Mouse (Mus musculus): ENCODE measurements around the gene Mrpl14. TPM values are rescaled to one million over a fixed set of nuclear protein-coding genes. Genes with fewer than 3 reads are reported as not detected.

Mrpl14 gene
- total RNA-seq (2021): 10 to 100 TPM; 46.8 to 47.1 TPM

GRCm38 (mm10) chr17:45686093-45686619 is at the start of gene Mrpl14:
Gene Mrpl14, plus strand, starts transcription at chr17:45686322.
- peak; percentile 88 to 96 for DNase-seq (ENCODE audit: extremely low spot score in 1 of 2, low spot score in 2 of 2)
- intact Hi-C loops (cut with DNase I): no loop called here

DNA sequence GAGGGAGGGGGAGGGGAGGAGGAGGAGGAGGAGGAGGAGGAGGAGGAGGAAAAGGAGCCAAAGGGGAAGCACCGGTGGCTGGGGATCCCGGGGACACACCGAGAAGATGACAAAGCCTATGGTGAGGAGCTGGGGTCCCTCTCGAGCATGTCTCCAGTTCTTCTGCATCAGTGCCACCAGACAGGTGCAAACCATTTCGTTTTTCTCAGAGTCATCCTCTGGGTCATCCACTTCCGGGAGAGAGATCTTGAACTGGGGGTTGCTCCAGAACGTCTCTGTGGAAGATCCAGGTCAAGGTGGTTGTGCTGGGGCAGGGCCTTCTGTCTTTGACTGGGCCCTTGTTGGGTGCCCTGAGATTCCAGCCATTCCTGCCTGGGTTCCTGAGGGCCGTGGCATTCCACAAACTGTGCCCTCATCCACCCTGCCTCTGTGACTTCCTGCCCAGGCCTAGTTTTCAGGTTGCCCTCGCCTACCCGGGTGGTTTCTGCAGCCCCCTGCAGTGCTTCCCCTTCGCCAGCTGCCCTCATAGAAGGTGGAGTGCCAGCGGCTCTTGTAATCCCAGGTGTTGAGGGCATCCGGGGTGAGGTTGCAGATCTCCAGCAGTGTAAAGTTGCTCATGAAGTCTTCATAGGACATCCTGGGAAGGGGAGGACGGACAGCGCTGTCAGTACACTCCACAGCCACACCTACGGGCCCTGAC is 47.4 kb upstream of the Mrpl14 start:
- no peak for DNase-seq (ENCODE audit: extremely low spot score in 1 of 2, low spot score in 2 of 2)
- intact Hi-C loops (cut with DNase I): no loop called here

GRCm38 (mm10) chr17:45641981-45642380 is 44.1 kb upstream of the Mrpl14 start:
- intact Hi-C loops (cut with DNase I): loop anchor here (5.0 kb wide), 1 partner anchor 60 kb away; no protein-coding TSS in a partner anchor
- no peak for DNase-seq (ENCODE audit: extremely low spot score in 1 of 2, low spot score in 2 of 2)

- DNase-seq (ENCODE audit: extremely low spot score in 1 of 2, low spot score in 2 of 2): peak; percentile 50 to 80
- intact Hi-C loops (cut with DNase I): loop anchor here (5.0 kb wide), 1 partner anchor 60 kb away; no protein-coding TSS in a partner anchor
These were observed 43.4 kb upstream of the Mrpl14 start for GRCm38 (mm10) chr17:45642701-45643100.

DNA sequence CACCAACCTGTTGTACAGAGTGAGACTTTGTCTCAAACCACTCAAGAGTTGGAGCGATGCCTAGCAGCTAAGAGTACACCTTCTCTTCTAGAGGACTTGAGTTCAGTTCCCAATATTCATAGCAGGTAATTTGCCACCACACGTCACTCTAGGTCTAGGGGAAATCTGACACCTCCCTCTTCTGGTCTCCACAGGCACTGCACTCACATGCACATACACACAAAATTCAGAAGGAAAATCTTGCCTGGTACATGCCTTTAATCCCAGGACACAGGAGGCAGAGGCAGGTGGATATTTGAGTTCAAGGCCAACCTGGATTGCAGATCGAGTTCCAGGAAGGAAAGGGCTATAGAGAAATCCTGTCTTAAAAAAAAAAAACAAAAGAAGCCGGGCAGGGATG is 41.9 kb upstream of the Mrpl14 start:
- intact Hi-C loops (cut with DNase I): loop anchor here (5.0 kb wide), 1 partner anchor 62 kb away; no protein-coding TSS in a partner anchor
- no peak for DNase-seq (ENCODE audit: extremely low spot score in 1 of 2, low spot score in 2 of 2)

GRCm38 (mm10) chr17:45653233-45653632 is 32.9 kb upstream of the Mrpl14 start:
- intact Hi-C loops (cut with DNase I): no loop called here

DNA sequence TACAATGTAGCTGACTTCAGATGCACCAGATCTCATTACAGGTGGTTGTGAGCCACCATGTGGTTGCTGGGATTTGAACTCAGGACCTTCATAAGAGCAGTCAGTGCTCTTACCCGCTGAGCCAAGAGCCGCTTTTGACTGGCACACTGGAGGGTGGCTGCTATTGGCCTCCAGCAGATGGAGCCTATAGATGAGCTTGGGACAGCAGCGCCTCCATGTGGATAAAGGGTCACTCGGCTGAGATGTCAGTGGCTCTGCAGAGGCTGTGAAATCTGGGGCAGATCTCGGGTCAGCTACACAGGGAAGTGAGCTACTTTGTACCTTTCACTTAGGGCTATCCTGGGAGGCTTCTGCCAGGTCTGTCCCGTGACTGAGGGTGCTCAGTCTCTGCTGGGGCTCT is 30.3 kb upstream of the Mrpl14 start:
- intact Hi-C loops (cut with DNase I): no loop called here
- peak in 1 of 2 experiments; percentile 57 for DNase-seq (ENCODE audit: extremely low spot score in 1 of 2, low spot score in 2 of 2)

More at GRCm38 (mm10) chr17:45653233-45653632, 32.9 kb upstream of the Mrpl14 start:
- peak in 1 of 2 experiments; percentile 17 for DNase-seq (ENCODE audit: extremely low spot score in 1 of 2, low spot score in 2 of 2)

GRCm38 (mm10) chr17:45659225-45659624 is 26.9 kb upstream of the Mrpl14 start, which contains the start of gene Capn11:
Gene Capn11, minus strand, starts transcription at chr17:45659325.
- intact Hi-C loops (cut with DNase I): no loop called here
- no peak for DNase-seq (ENCODE audit: extremely low spot score in 1 of 2, low spot score in 2 of 2)

- DNase-seq (ENCODE audit: extremely low spot score in 1 of 2, low spot score in 2 of 2): peak; percentile 68 to 86
- intact Hi-C loops (cut with DNase I): loop anchor here (2.0 kb wide), 1 partner anchor 55 kb away; no protein-coding TSS in a partner anchor
These were observed 22.8 kb upstream of the Mrpl14 start for GRCm38 (mm10) chr17:45663106-45663919.

- intact Hi-C loops (cut with DNase I): no loop called here
- DNase-seq (ENCODE audit: extremely low spot score in 1 of 2, low spot score in 2 of 2): peak in 1 of 2 experiments; percentile 17
These were observed 21.5 kb upstream of the Mrpl14 start for GRCm38 (mm10) chr17:45664608-45665007.

DNA sequence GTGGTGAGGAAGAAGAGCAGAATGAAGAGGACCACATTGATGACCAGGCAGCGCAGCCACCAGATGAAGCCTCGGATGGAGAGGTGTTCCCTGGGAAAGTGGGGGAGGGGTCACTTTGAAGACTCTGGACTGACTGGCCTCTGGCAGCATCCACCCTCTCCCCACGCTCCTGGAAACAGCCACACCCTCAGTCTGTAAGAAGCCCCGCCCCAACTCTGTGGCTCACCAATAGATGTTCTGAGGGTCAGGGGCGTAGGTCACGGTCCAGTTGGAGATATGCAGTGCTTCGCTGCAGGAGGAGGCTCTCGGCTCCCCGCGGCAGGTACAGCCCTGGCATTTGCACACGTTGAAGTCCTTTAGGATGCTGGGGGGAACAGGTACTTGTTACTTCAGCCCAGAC is 20.0 kb upstream of the Mrpl14 start:
- intact Hi-C loops (cut with DNase I): no loop called here
- DNase-seq (ENCODE audit: extremely low spot score in 1 of 2, low spot score in 2 of 2): no peak

- intact Hi-C loops (cut with DNase I): no loop called here
- no peak for DNase-seq (ENCODE audit: extremely low spot score in 1 of 2, low spot score in 2 of 2)
These were observed 18.6 kb upstream of the Mrpl14 start for GRCm38 (mm10) chr17:45667481-45667880.

GRCm38 (mm10) chr17:45667986-45668385 is 18.1 kb upstream of the Mrpl14 start:
- no peak for DNase-seq (ENCODE audit: extremely low spot score in 1 of 2, low spot score in 2 of 2)
- intact Hi-C loops (cut with DNase I): no loop called here

DNA sequence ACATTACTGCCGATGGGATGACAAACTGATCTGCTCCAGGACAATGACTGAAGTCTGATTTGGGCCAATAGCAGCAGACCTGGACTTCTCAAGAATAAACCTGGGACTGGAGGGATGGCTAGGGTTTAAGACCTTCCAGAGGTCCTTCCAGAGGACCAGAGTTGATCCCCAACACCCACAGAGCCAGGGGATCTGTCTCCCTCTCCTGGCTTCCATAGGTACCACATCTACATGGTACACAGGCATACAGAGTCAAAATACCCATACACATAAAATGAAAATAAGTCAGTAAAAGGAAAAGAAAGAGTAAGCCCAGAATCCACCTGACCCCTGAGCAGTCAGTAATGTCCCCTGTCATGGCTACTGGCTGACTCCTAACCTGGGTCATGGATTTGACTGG is 14.3 kb upstream of the Mrpl14 start:
- intact Hi-C loops (cut with DNase I): no loop called here

GRCm38 (mm10) chr17:45672598-45672997 is 13.5 kb upstream of the Mrpl14 start:
- intact Hi-C loops (cut with DNase I): no loop called here
- no peak for DNase-seq (ENCODE audit: extremely low spot score in 1 of 2, low spot score in 2 of 2)

More for the DNA sequence above, 14.3 kb upstream of the Mrpl14 start:
- no peak for DNase-seq (ENCODE audit: extremely low spot score in 1 of 2, low spot score in 2 of 2)

- intact Hi-C loops (cut with DNase I): loop anchor here (5.0 kb wide), 1 partner anchor 44 kb away; no protein-coding TSS in a partner anchor
- peak in 1 of 2 experiments; percentile 79 for DNase-seq (ENCODE audit: extremely low spot score in 1 of 2, low spot score in 2 of 2)
These were observed 8.0 kb upstream of the Mrpl14 start for GRCm38 (mm10) chr17:45678106-45678505.

GRCm38 (mm10) chr17:45680391-45680980 is 5.6 kb upstream of the Mrpl14 start:
- intact Hi-C loops (cut with DNase I): no loop called here
- peak; percentile 71 to 73 for DNase-seq (ENCODE audit: extremely low spot score in 1 of 2, low spot score in 2 of 2)

- intact Hi-C loops (cut with DNase I): no loop called here
- no peak for DNase-seq (ENCODE audit: extremely low spot score in 1 of 2, low spot score in 2 of 2)
These were observed 4.5 kb upstream of the Mrpl14 start for GRCm38 (mm10) chr17:45681588-45681987.

GRCm38 (mm10) chr17:45682843-45683242 is 3.3 kb upstream of the Mrpl14 start:
- DNase-seq (ENCODE audit: extremely low spot score in 1 of 2, low spot score in 2 of 2): no peak
- intact Hi-C loops (cut with DNase I): no loop called here

Data from left cerebral cortex, postnatal 10 days (tissue).